Mouse (Mus musculus) testis, adult 2 months (tissue): ENCODE data around the gene Lad1.

Experiments
- CTCF ChIP-seq: fragments of 200-500 bp; IDR thresholded peaks from 2 replicates; pipeline ENCODE4 v1.5.1; 2012; ENCODE audit warnings: low read depth, mild to moderate bottlenecking, inconsistent platforms, low read length, moderate library complexity; ENCODE audit not compliant: control insufficient read depth, insufficient read depth, insufficient replicate concordance
- POLR2A ChIP-seq: fragments of 200-500 bp; IDR thresholded peaks from 2 replicates; pipeline ENCODE4 v1.6.1; 2012; ENCODE audit warnings: low read depth, mild to moderate bottlenecking, inconsistent platforms, low read length, moderate library complexity; ENCODE audit not compliant: control insufficient read depth

DNA sequence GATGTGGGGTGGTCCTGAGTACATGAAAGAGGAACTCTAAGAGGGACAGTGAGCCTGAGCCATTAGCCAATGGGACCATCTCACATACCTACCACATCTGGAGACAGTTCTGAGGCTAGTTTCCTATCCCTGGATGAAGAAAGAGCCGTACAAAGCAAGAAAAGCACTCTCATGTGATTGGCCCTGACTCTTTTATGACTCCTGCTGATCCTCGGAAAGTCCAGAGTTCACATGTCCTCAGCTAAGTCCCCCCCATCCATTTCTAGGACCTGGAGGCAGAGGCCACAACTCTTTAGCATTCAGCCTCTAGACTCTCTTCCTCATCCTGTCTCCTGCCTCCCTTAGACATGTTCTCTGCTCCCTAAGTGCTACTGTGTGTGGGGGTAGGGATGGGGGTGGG lies 58.9 kb downstream of the Lad1 start:
- no peak for TF ChIP-seq POLR2A
- no peak for TF ChIP-seq CTCF
